Mouse (Mus musculus) adrenal gland (tissue): ENCODE data around the gene Sohlh1.
"Not testable (repeated sequence)": the region's sequence is repeated elsewhere in the genome, so short reads cannot be mapped to it uniquely, and the experiment has no call there.

Source experiments
- intact Hi-C: fragments of 180-260 bp; cut with DNase I; formaldehyde crosslinking; loops from one replicate; pipeline ENCODE4 v1.15.1; 2025

Sohlh1 gene

GRCm38 (mm10) chr2:25842758-25843157 lies 4.3 kb downstream of the Sohlh1 start:
- intact Hi-C loops = no loop called here

GRCm38 (mm10) chr2:25842161-25842560 lies 4.9 kb downstream of the Sohlh1 start:
- intact Hi-C loops = no loop called here

GRCm38 (mm10) chr2:25836291-25836690 lies 10.8 kb downstream of the Sohlh1 start:
- intact Hi-C loops = loop anchor here (1.0 to 10.0 kb wide), 4 partner anchors 51 to 309 kb away; no protein-coding TSS in a partner anchor

- intact Hi-C loops = loop anchor here (10.0 kb wide), 1 partner anchor 314 kb away; no protein-coding TSS in a partner anchor
Measured at GRCm38 (mm10) chr2:25830786-25831185, 16.3 kb downstream of the Sohlh1 start.

- intact Hi-C loops = no loop called here
Measured at GRCm38 (mm10) chr2:25828344-25828947, 18.6 kb downstream of the Sohlh1 start.

DNA sequence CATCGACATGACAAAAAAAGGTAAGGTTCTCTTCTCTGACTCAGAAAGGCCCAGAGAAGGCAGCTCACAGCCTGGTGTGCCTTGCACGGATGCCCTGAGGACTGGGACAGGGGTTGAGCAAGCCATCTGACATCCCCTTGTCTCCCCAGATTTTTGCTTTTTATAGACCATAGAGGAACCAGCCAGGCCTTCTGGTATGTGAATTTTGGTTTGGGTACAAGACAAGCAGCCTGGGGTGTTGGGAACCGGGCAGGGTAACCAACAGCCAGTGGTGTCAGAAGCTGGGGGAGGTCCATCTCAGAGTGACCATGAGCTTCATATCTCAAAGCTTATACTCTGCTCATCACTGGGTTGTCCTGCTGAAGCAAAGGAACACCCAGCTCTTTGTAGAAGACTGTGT lies 22.3 kb downstream of the Sohlh1 start:
- intact Hi-C loops = no loop called here

GRCm38 (mm10) chr2:25822806-25823205 lies 24.2 kb downstream of the Sohlh1 start, which contains the start of gene Lcn9:
TSS of gene Lcn9 (plus strand) at chr2:25823153.
- intact Hi-C loops = no loop called here

DNA sequence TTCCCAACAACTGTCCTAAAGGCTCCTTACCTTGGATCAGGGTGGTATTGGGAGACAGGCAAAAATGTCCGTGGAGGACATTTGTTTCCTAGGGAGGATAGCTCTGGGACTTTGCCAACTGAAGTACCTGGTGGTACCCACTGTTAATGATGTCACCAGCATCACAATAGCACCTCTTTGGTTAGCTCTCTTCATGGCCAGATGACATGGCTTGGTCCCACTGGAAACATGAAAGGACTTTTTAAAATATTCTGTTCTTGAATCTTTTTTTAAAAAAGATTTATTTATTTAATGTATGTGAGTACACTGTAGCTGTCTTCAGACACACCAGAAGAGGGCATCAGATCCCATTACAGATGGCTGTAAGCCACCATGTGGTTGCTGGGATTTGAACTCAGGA lies 31.3 kb downstream of the Sohlh1 start, which contains the start of gene Glt6d1:
Gene Glt6d1 (minus strand): TSS at position 101 of the 400 bp plus-strand sequence.
- intact Hi-C loops = not testable (repeated sequence)

DNA sequence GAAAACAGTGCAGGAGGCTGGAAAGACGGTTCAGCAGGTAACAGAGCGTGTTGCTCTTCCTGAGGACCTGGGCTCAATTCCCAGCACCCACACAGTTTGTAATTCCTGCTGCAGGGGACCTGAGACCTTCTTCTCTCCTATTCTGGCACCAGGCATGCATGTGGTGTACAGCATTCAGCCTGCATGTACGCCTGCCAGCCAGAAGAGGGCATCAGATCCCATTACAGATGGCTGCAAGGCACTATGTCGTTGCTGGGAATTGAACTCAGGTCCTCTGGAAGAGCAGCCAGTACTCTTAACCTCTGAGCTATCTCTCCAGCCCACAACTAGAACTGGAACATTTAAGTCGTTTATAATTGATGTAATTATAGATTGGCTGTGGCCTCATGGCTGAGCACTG lies 33.7 kb downstream of the Sohlh1 start:
- intact Hi-C loops = no loop called here

- intact Hi-C loops = no loop called here
Measured at GRCm38 (mm10) chr2:25811711-25812110, 35.3 kb downstream of the Sohlh1 start.

- intact Hi-C loops = no loop called here
Measured at GRCm38 (mm10) chr2:25798065-25798464, 49.0 kb downstream of the Sohlh1 start.

- intact Hi-C loops = no loop called here
Measured at GRCm38 (mm10) chr2:25797635-25798034, 49.4 kb downstream of the Sohlh1 start.
